Mouse (Mus musculus) kidney, adult 9 months (tissue): ENCODE results near the gene Shank1.

Source experiments
- DNase-seq: peaks from one replicate; pipeline ENCODE4 v3.0.0; 2022

Gene Shank1

DNA sequence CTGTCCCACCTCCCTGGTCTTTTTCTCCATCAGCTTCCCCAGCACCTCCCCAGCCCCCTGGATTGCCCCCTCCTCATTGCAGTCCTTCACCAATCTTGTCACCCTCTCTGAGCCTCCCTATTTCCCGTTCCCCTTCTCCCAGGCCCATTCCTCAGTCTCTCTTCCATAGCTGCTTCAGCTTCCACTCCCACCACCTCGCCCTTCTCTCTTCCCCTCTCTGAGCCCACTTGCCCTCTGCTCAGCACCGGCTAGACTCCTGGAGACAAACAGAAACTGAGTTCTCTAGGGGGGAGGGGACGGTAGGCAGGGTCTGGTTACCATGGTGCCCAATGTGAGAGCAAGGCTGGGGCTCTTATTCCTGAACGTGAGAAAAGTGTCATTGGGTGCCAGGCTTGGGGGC is 64.7 kb downstream of the Shank1 start:
- peak; percentile 11 for DNase-seq

DNA sequence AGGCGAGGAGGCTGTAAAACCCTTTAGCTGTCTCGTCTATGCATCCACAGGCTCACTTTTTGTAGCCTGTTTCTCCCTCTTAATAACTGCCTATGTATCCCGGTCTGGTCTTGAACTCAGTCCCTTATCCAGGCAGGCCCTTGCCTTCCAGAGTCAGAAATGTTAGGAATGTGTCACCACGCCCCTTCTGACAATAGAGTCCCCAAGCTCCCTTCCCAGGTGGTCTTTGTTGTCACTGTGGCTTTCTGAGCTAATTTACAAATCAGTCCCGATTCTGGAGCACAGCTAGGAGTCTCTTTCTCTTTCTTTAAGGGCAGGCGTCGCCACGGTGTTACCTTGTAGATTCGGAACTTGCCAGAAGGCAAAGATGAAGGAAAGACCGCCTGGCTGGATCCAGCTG is 65.2 kb downstream of the Shank1 start:
- no peak for DNase-seq

DNA sequence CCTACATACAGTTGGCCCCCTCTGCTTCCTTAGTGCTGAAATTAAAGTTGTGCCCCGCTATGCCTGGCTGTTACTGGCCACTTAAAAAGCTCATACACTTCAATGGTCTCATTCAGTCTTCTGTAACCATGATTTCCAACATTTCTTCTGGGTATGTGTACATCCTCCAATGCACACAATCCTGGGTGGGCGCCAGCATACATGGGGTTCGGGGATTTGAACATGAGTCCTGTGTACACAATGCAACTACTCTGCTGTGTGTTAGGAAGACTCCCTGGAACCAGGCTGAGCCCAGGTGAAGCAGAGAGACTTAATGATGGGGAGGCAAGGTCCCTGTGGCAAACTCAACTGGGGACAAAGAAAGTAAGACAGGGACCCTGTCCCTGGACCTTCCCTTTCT is 65.7 kb downstream of the Shank1 start:
- no peak for DNase-seq

DNA sequence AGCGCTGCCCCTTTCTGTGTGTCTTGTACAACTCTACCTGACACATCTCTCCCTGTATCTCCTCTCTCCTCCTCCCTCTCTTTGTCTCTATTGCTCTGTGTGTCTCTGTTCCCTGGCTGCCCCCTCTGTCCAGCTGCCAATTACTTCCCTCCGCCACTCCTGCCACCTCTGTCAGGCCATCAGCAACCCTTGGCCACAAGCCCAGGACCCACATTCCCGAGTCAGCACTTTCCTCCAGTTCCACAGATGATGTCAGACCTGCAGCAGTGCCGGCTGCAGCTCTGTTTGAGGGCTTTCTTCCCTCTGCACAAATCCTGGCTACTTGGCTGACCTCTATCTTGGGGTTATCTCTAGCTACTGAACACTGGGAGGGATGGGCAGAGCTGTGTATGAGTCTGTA is 68.2 kb downstream of the Shank1 start:
- peak; percentile 65 for DNase-seq

DNA sequence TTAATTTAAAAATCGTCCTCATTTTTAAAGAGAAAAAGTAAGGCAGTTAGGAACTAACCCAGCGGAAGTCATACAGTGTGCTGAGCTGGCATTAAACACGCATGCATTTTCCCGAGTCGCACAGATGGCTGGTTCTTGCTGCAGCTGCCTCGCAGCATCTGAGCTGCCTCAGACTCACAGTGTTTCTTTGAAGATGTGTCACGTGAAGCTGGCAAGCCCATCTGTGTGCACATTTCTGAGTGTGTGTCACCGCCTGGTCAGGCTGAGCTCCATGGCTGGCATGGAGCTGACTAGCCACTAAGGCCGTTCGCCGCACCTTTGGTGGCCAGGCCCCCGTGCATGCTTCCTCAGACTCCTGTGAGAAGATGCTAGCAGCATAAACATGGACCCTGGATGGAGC is 72.5 kb downstream of the Shank1 start:
- DNase-seq = no peak

DNA sequence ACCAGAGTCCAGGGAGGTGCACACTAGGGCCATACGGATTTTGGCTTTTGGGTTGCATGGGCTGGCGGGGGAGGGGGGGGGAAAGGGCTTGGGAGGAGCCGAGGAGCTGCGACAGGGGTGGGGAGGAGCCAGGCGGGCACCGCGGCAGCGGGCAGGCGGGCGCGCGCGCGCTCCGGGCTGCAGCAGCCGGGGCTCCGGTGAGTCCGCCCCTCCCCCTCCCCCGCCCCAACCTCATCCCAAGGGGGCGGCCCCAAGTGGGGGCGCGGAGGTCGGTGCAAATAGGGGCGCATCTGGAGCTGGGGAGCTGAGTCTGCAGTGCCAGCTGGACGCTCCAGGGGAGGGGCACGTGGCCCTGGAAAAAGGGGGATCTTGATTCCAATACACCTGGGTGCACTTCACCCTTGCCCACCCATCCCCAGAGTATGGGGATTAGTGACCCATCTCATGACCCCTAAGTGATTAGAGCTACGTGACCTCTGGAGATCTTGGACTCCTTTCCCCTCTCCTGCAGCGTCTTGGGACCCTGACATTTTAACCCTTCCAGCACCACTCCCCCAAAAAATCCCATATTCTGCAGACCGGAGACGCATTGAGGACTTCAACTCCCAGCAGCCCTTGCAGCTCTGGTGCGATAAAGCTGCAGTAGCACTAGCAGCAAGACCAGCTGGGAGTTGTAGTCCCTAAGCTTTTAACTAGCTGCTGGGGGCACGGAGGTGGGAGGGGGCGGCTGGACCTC is 74.1 kb downstream of the Shank1 start, which contains the start of gene Syt3:
TSS of gene Syt3 (plus strand) at position 123 of the 736 bp plus-strand sequence.
- DNase-seq = peak; percentile 80

DNA sequence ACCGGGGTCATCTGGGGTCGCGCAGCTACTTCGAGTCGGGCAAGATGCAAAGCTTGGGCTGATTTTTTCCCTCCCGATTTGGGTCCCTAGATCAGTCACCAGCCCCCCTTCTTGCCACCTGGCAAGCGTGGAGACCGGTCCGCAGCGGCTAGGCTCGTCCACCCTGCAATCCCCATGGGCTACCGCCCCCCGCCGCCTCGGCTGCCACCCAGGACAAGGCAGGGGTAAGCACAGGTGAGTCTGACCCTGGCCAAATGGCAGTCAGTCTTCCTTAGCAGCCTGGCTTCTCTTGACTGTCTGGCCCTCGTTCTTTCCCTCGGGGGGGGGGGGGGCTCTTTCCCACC is 74.6 kb downstream of the Shank1 start:
- no peak for DNase-seq

DNA sequence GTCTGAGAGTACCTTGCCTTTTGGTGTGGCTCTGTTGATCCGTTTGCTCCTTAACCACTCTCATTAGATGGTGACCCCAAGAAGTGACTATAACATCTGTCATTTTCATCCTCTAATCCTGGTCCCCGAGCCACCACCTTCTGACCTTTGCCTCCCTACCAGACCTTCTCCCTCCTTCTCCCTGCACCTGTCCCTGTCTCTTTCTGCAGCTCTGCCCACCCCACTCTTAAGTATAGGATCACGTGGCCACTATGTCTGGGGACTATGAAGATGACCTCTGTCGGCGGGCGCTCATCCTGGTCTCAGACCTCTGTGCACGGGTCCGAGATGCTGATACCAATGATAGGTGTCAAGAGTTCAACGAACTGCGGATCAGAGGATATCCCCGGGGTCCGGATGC is 75.7 kb downstream of the Shank1 start, which contains the start of gene 1700008O03Rik:
TSS of gene 1700008O03Rik (minus strand) at position 101 of the 400 bp plus-strand sequence.
- no peak for DNase-seq

DNA sequence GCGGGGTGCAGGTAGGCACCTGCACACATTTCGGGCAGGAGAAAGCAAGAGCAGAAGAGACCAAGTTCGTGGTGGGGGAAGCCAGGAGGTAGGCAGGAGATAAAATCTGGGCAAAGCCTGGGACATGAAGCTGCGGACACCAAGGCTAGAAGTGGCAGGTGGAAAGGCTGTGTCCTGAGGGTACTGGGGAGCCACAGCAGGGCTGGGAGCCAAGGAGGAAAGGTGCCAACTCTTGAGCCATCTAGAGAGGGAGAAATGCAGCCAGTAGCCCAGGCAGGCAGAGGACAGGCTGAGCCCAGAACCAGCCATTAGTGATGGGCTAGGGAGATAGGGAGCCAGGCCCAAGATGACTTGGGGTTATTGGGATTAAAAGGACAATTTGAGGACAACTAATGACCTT is 81.8 kb downstream of the Shank1 start:
- no peak for DNase-seq

DNA sequence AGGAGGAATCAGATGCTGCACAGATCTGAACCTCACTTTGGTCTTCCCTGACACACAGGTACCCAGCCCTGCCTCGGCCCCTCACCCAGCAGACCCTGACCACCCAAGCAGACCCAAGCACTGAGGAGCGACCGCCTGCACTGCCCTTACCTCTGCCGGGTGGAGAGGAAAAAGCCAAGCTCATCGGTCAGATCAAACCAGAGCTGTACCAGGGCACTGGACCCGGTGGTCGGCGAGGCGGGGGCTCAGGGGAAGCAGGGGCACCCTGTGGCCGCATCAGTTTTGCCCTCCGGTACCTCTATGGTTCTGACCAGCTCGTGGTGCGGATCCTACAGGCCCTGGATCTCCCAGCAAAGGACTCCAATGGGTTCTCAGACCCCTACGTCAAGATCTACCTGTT is 82.3 kb downstream of the Shank1 start:
- no peak for DNase-seq

DNA sequence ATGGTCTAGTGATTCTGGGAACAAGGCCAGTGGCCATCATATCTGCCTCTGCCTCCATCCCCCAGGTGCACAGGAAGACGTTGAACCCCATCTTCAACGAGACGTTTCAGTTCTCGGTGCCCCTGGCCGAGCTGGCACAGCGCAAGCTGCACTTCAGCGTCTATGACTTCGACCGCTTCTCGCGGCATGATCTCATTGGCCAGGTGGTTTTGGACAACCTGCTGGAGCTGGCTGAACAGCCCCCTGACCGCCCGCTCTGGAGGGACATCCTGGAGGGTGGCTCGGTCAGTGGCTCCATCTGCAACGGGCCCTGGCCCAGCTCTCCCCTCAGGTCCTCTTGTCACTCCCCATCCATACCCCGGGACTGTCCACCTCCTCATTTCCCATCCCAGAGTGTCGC is 83.2 kb downstream of the Shank1 start:
- no peak for DNase-seq

DNA sequence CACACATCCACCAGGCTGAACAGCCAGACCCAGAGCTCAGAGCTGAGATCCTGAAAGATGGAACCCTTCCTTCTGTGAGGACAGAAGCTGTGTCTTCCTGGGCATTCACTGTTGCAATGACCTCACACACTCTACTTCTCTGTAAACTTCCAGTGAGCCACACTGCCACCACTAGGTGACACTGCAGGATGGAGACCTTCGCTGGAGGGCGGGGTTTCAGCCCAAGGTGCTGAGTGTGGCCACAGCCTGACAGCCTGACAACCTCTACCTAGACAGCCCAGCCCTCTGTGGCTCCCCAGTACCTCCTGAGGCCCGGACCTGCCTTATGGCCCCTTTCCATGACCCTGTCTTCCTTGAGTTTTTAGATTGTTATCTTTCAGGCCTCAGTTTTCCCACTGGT is 88.5 kb downstream of the Shank1 start:
- peak; percentile 60 for DNase-seq

DNA sequence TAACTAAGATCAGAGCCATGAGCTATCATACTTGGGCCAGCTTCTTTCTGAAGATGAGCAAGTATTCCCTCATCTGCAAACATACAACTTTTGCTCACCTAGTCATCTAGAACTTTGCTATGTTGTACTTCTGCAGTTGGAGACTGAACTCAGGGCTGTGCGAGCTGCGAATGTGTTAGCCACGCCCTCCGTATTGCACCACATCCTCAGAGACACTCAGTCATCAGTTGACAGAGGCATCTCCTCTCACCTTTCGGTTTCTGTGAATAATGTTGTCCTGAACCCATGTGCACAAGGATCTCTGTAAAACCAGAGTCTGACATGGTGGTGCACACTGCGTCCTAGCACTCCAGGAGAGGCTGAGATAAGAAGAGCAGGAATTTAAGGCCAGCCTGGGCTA is 91.6 kb downstream of the Shank1 start:
- no peak for DNase-seq

DNA sequence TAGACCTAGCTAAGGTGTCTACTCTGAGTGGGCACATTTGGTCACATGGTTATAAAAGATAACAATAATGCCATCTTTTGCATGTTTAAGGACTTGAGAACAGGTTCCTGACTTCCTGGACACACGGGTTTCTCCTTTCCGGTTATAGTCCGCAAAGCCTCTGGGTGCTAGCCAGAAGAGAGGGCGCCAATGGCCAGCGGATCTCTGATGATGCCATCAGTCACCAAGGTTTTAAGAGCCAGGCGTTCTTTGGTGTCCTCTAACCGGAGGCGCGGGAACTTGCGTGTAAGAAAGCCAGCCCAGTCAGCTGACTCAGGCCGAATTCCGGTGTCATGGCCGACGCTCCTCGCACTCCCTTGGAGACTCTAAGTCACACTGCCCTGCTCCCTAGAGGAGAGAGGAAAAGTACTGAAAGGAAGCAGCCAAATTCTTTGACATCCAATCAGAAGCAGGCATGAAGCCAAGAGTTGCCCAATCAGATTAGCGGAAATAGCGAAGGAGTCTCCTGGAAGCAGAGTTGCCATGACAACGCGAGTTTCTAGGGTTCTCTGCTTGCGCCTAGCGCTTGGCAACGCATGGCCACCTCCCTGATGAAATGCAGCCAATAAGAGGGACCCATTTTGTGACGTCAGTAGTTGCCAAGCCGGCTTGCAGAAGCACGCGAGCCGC is 95.4 kb downstream of the Shank1 start:
- DNase-seq = peak; percentile 91

DNA sequence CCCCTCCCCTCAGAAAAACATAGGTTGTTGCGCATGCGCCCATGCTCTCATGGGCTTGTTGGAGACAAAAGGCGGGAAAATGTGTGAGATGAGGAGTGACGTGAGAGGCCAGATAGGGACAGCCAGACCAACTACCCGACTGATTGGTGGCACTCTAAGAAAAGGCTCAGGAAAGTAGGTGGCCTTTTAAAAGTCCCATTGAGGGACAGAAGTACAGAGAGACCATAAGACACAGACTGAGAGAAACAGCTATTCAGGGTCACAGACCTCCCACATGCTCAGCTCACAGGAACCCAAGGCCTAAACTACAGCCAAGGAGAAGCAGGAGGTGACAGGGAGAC is 95.9 kb downstream of the Shank1 start:
- DNase-seq = no peak
